Mouse (Mus musculus): Measurements from ENCODE around the gene Celf6. TPM values are rescaled to one million over a fixed set of nuclear protein-coding genes. Genes with fewer than 3 reads are reported as not detected.

Celf6 gene
- total RNA-seq, 1 experiment from 2014 or later: not detected

- no peak for ATAC-seq (replicated peaks in 1 of 2; ENCODE audit: insufficient read depth in 1 of 2, low FRiP score in 2 of 2, low TSS enrichment in 1 of 2, low read depth in 1 of 2, poor library complexity in 2 of 2, severe bottlenecking in 2 of 2)
These were observed 72.2 kb downstream of the Celf6 start for GRCm38 (mm10) chr9:59649911-59650310.

- ATAC-seq (replicated peaks in 1 of 2; ENCODE audit: insufficient read depth in 1 of 2, low FRiP score in 2 of 2, low TSS enrichment in 1 of 2, low read depth in 1 of 2, poor library complexity in 2 of 2, severe bottlenecking in 2 of 2): no peak
These were observed 75.7 kb downstream of the Celf6 start for GRCm38 (mm10) chr9:59653371-59653770.

- ATAC-seq (replicated peaks in 1 of 2; ENCODE audit: insufficient read depth in 1 of 2, low FRiP score in 2 of 2, low TSS enrichment in 1 of 2, low read depth in 1 of 2, poor library complexity in 2 of 2, severe bottlenecking in 2 of 2): no peak
These were observed 76.8 kb downstream of the Celf6 start for GRCm38 (mm10) chr9:59654450-59654983.

- ATAC-seq (replicated peaks in 1 of 2; ENCODE audit: insufficient read depth in 1 of 2, low FRiP score in 2 of 2, low TSS enrichment in 1 of 2, low read depth in 1 of 2, poor library complexity in 2 of 2, severe bottlenecking in 2 of 2): peak; percentile 62 to 72
These were observed 78.4 kb downstream of the Celf6 start, which contains the start of gene Pkm for GRCm38 (mm10) chr9:59655958-59656634. Gene Pkm (plus strand): TSS chr9:59656368.

Other genes starting within 250 kb of the Celf6 start
- gene Bbs4, start 224.4 kb upstream of the Celf6 start, total RNA-seq (2017): 22.8 and 27.7 TPM in 2 replicates
- gene Arih1, start 91.3 kb upstream of the Celf6 start, total RNA-seq (2017): 98.4 and 161 TPM in 2 replicates
- 62.5 and 69.7 TPM in 2 replicates for gene Hexa, start 38.4 kb upstream of the Celf6 start, total RNA-seq (2017)
- not detected in 2 replicates for gene Tmem202, start 38.1 kb upstream of the Celf6 start, total RNA-seq (2017)
- gene Parp6, start 39.4 kb downstream of the Celf6 start, total RNA-seq (2017): 38.2 and 38.8 TPM in 2 replicates
- 547 and 732 TPM in 2 replicates for gene Pkm, start 78.5 kb downstream of the Celf6 start, total RNA-seq (2017)
- 1.2 TPM in 1 of 2 replicates, not detected in the other for gene Gramd2, start 102.2 kb downstream of the Celf6 start, total RNA-seq (2017)
- 4.8 and 11.2 TPM in 2 replicates for gene Senp8, start 172.8 kb downstream of the Celf6 start, total RNA-seq (2017)
- gene Myo9a, start 173.0 kb downstream of the Celf6 start, total RNA-seq (2017): 14.9 and 27.3 TPM in 2 replicates

Data from hematopoietic stem cell, adult 5-6 weeks (primary cell).